Mouse (Mus musculus) lung, adult 2 months (tissue): Measurements from ENCODE around the gene 1500009L16Rik. TPM values are rescaled to one million over a fixed set of nuclear protein-coding genes. Genes with fewer than 3 reads are reported as not detected.

ENCODE experiments used
- DNase-seq: peaks from one replicate; pipeline ENCODE4 v3.0.0; 2022
- H3K4me1 ChIP-seq: fragments of 200-500 bp; 2 replicates; pipeline ENCODE4 v1.6.1; 2011; ENCODE audit warnings: low read length; ENCODE audit not compliant: control insufficient read depth, insufficient read depth
- H3K4me3 ChIP-seq: fragments of 200-500 bp; replicated peaks from 2 replicates; pipeline ENCODE3; 2011; ENCODE audit warnings: low read depth, mild to moderate bottlenecking, control low read depth, low read length; ENCODE audit errors: extremely low read depth
- CTCF ChIP-seq: fragments of 200-500 bp; IDR thresholded peaks from 2 replicates; pipeline ENCODE4 v1.5.1; 2011; ENCODE audit warnings: mild to moderate bottlenecking, low read length, control low read depth; ENCODE audit not compliant: insufficient read depth
- POLR2A ChIP-seq: fragments of 200-500 bp; IDR thresholded peaks from 2 replicates; pipeline ENCODE4 v1.6.1; 2011; ENCODE audit warnings: low read depth, mild to moderate bottlenecking, control low read depth, low read length, borderline replicate concordance; ENCODE audit errors: extremely low read depth
- WGBS: fragments of 180-500 bp; shearing (Covaris S2); methylation state at CpG from one replicate; pipeline ENCODE4 v1.1.7; 2018; 5-methylcytosine and 5-hydroxymethylcytosine counted together
- polyA plus RNA-seq: library from polyadenylated mRNA; depleted of rRNA; stranded (reverse); fragments of >200 nt; gene quantifications from 2 replicates; pipeline ENCODE4 v1.2.3, GENCODE M21; 2012; rRNA removed

The 1500009L16Rik gene
- polyA plus RNA-seq, 1 experiment: 2.2 TPM

DNA sequence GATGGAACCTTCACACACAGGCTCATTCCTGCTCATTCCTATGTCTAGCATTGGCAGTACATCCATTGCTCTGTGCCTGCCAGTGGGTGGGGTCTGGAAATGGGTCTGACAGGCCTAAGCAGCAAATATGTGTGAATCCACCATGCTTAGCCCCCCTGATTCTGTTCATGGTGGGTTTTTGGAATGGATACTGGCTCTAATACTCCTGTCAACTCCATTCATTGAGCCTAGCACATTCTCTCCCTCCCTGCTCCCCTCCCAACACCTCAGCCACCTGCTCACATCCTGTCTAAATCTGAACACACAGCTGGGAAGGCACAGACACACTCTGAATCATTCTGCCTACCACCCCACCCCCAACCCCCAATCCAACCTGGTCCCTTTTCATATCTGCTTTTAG is 72.4 kb downstream of the 1500009L16Rik start:
- Histone ChIP-seq H3K4me1 (no peaks in the 10 kb centered on the region), H3K4me3 (no peak overlapping the region)
- no peak for TF ChIP-seq CTCF
- no peak for TF ChIP-seq POLR2A
- no peak for DNase-seq

DNA sequence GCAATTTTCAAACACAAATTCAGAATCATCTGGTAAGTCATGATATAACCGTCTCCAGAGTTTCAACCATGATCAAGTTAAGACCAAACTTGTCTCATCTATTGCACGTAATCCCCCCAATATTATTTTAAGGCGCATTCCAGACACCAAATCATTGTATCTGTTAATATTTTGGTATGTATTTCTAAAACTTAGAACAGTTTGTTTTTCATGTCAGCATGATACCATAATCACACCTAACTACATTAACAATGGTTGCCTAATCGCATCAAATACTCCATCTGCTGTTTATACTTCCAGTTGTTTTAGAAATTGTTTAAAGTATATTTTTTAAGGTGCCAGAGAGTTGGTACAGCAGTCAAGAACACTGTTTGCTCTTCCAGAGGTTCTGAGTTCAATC is 72.8 kb downstream of the 1500009L16Rik start:
- no peak for DNase-seq
- H3K4me1 ChIP-seq: no peaks in the 10 kb centered on the region
- TF ChIP-seq CTCF (no peak), POLR2A (no peak)
- WGBS: 85% methylated on average over 4 of the region's 4 CpGs
- no peak overlapping the region for H3K4me3 ChIP-seq

DNA sequence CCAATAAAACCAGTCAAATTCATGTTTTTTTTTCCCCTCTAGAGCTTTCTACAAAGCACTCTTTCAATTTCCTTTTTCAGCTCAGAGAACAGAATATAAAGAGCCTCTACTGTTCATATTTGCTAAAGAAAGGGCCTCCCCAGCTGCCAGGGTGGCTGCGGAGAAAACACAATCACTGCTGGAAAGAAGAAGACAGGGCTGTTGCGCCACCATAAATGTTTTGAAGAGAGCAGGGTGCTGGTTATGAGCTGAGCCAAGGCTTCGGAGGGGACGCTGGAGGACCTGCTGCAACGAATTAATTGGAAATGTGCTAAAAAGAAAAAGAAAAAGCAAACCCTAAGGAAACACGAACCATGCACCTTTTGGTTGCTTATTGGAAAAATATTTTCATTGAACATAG is 81.4 kb downstream of the 1500009L16Rik start:
- no peak for TF ChIP-seq POLR2A
- TF ChIP-seq CTCF: no peak
- Histone ChIP-seq H3K4me1 (no peaks in the 10 kb centered on the region; the same call in 1 of the 2 replicates), H3K4me3 (no peak overlapping the region)
- DNase-seq: no peak
- WGBS: 63% methylated on average over 6 of the region's 6 CpGs

DNA sequence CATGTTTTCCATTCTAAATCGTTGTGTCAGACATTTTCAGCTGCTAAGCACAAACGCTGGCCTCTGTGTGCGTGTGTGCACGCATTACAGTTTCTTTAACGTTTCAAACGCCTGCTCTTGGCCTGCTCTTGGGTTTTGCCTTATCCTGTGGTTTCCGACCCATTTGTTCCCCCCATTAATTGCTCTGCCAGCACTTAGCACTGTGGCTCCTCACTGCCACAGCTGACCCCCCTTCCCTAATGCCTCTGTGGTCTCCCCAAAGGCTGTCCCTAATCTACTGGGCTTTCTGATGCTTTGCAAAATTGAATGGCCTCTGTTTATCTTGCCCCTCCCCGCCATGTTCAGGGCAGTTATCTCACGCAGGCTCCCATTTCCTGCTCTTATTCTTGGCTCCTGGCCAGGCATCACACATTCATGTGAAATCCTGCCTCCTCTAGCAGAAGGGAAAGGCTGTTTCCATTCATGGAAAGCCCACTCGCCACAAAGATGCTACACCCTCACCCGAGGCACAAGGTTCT is 82.6 kb downstream of the 1500009L16Rik start:
- no peaks in the 10 kb centered on the region; the same call in 1 of the 2 replicates for H3K4me1 ChIP-seq
- no peak overlapping the region for H3K4me3 ChIP-seq
- peak; percentile 15 for DNase-seq
- TF ChIP-seq POLR2A: no peak
- no peak for TF ChIP-seq CTCF
- WGBS: 17% methylated on average over 11 of the region's 11 CpGs

DNA sequence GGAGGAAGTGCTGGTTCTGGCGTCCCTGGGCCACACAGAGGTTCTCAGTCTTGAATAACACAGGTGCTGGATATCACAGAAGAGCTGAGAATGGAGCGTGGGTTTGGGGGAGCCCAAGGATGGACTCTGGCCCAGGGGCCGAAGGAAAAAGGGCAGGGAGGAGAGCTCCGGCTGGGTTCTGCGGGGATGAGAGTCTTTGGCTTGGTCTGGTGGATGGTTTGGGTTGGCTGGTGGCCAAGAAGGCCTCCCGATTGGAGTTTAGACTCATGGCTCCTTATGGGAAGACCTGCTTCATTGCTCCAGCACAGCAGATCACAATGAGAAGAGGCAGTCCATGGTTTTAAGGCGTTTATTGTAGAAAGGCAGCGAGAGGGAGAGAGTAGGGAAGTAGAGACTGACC is 84.6 kb downstream of the 1500009L16Rik start:
- no peak for DNase-seq
- TF ChIP-seq POLR2A: no peak
- no peak for TF ChIP-seq CTCF
- no peak overlapping the region for H3K4me3 ChIP-seq
- 77% methylated on average over 8 of the region's 8 CpGs for WGBS
- no peaks in the 10 kb centered on the region; the same call in 1 of the 2 replicates for H3K4me1 ChIP-seq

Other genes with a start within 250 kb of the 1500009L16Rik start
- gene Aldh1l2, start 188.7 kb upstream of the 1500009L16Rik start, polyA plus RNA-seq: 0.45 and 0.84 TPM in 2 replicates
- gene Washc4, start 179.1 kb upstream of the 1500009L16Rik start, polyA plus RNA-seq: 2.4 and 3.9 TPM in 2 replicates
- 34.8 and 39.1 TPM in 2 replicates for gene Appl2, start 74.1 kb upstream of the 1500009L16Rik start, polyA plus RNA-seq